Mouse (Mus musculus): ENCODE data around the gene Sbno2. TPM values are rescaled to one million over a fixed set of nuclear protein-coding genes. Genes with fewer than 3 reads are reported as not detected.

Gene Sbno2
- polyA plus RNA-seq, 1 experiment = 27.7 TPM

DNA sequence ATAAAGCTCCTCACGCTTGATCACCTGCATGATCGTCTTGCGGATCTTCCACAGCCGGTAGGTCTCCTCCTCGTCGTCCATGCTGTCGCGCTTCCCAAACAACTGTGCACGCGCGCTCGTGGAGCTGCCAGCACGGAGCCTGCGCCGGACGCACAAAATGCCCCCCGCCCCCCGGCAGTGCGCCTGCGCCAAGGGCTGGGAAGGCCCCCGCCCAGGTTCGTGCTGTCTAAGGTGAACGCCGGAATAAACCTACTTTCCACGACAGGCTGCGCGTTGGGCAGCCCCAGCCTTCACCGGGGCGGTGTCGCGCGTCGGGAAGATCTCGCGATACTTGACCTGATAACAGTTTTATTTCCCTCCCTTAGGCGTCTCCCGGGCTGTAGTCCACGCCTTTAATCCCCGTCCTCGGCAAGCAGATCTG, 65.8 kb downstream of the Sbno2 start, which contains the start of gene Polr2e:
TSS of gene Polr2e (minus strand) at position 237 of the 421 bp plus-strand sequence.
- Histone ChIP-seq H3K4me1 (ENCODE audit: control insufficient read depth, insufficient read depth, low read length) (peaks cover 6% of the 10 kb centered on the region; the same call in 1 of the 2 replicates), H3K27me3 (replicated peaks; ENCODE audit: control insufficient read depth, insufficient read depth, low read length) (no peaks in the 10 kb centered on the region), H3K36me3 (ENCODE audit: control insufficient read depth, insufficient read depth, low read length) (no peaks in the 10 kb centered on the region; the same call in 1 of the 2 replicates), H3K4me3 (ENCODE audit: insufficient read depth, low read depth, low read length) (peak within 1 kb of the TSS; percentile 73), H3K27ac (ENCODE audit: insufficient read depth, low read depth, low read length) (no peak within 1 kb of the TSS)
- peak; percentile 99 for DNase-seq
- WGBS = under 1% methylated on average over 40 of the region's 40 CpGs
- TF ChIP-seq CTCF (conservative IDR thresholded peaks at IDR 0.05; ENCODE audit: insufficient read depth, insufficient read length, low read depth, low read length) = no peak
- TF ChIP-seq POLR2A (IDR thresholded peaks at IDR 0.05; ENCODE audit: low read depth, low read length) = peak; percentile 57

DNA sequence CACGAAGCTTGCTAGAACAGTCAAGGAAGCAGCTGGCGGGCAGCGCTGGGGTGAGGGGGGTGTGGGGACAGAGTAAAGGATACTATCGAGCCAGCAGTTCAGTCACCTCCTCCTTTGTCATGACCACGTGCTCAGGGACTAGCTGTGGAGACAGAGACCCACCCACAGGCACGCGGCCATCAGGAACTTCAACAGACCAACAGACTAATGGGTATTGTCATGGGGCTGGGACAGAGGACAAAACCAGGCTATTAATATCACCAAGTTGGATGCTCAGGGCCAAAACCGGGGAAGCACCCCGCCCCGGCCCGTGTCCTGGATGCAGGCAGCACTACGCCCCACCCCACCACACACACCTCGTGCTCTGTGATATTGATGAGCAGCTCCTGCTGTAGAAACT, 68.5 kb downstream of the Sbno2 start:
- Histone ChIP-seq H3K27me3 (replicated peaks; ENCODE audit: control insufficient read depth, insufficient read depth, low read length) (no peaks in the 10 kb centered on the region), H3K36me3 (ENCODE audit: control insufficient read depth, insufficient read depth, low read length) (no peaks in the 10 kb centered on the region; the same call in 1 of the 2 replicates), H3K27ac (ENCODE audit: insufficient read depth, low read depth, low read length) (no peak overlapping the region), H3K4me1 (ENCODE audit: control insufficient read depth, insufficient read depth, low read length) (peaks cover 10% of the 10 kb centered on the region; the same call in 1 of the 2 replicates), H3K4me3 (ENCODE audit: insufficient read depth, low read depth, low read length) (no peak overlapping the region)
- WGBS = 80% methylated on average over 13 of the region's 13 CpGs
- TF ChIP-seq POLR2A (IDR thresholded peaks at IDR 0.05; ENCODE audit: low read depth, low read length) (no peak), CTCF (conservative IDR thresholded peaks at IDR 0.05; ENCODE audit: insufficient read depth, insufficient read length, low read depth, low read length) (no peak)
- peak; percentile 64 for DNase-seq

DNA sequence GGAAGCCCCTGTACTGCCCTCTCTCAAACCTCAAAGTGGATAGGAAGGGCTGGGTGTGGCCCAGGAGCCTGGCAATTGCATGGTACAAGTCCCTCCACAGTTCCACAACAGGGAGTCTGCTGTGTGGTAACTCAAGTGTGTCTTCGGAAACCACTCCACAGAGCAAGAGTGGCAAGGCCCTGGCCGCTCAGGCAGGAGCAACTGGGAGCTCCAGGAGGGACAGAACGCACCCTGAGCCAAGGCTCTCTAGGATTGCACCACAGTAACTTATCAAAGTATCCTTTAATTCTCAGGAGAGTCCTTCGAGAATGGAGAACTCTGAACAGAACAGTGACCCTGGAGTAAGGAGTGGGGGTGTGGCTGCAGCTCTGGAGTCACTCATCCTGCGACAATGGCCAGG, 69.7 kb downstream of the Sbno2 start:
- Histone ChIP-seq H3K27me3 (replicated peaks; ENCODE audit: control insufficient read depth, insufficient read depth, low read length) (no peaks in the 10 kb centered on the region), H3K4me1 (ENCODE audit: control insufficient read depth, insufficient read depth, low read length) (peaks cover 10% of the 10 kb centered on the region; the same call in 1 of the 2 replicates), H3K36me3 (ENCODE audit: control insufficient read depth, insufficient read depth, low read length) (no peaks in the 10 kb centered on the region; the same call in 1 of the 2 replicates), H3K4me3 (ENCODE audit: insufficient read depth, low read depth, low read length) (no peak overlapping the region), H3K27ac (ENCODE audit: insufficient read depth, low read depth, low read length) (no peak overlapping the region)
- WGBS = 84% methylated on average over 5 of the region's 5 CpGs
- TF ChIP-seq CTCF (conservative IDR thresholded peaks at IDR 0.05; ENCODE audit: insufficient read depth, insufficient read length, low read depth, low read length) (no peak), POLR2A (IDR thresholded peaks at IDR 0.05; ENCODE audit: low read depth, low read length) (no peak)
- DNase-seq = no peak

DNA sequence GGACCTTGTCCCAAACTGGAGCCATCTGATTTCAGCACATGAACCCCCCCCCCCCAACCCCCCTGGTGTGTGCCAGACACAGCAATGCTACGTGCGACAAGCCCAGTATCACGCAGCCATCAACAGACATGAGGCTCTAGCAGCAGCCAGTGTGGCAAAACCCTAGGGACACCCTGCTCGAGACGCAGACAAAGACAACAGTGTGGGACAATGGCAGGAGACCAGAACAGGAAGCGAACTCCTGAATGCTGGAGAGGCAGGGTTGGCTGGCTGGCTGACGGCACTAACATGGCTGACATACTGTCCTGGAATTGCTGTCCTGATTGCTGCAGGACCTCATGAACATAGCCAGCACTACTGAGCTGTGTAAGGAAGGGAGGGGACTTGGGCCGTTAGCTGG, 70.2 kb downstream of the Sbno2 start:
- Histone ChIP-seq H3K4me3 (ENCODE audit: insufficient read depth, low read depth, low read length) (no peak overlapping the region), H3K27me3 (replicated peaks; ENCODE audit: control insufficient read depth, insufficient read depth, low read length) (no peaks in the 10 kb centered on the region), H3K36me3 (ENCODE audit: control insufficient read depth, insufficient read depth, low read length) (no peaks in the 10 kb centered on the region; the same call in 1 of the 2 replicates), H3K4me1 (ENCODE audit: control insufficient read depth, insufficient read depth, low read length) (peaks cover 10% of the 10 kb centered on the region; the same call in 1 of the 2 replicates), H3K27ac (ENCODE audit: insufficient read depth, low read depth, low read length) (no peak overlapping the region)
- no peak for TF ChIP-seq CTCF (conservative IDR thresholded peaks at IDR 0.05; ENCODE audit: insufficient read depth, insufficient read length, low read depth, low read length)
- TF ChIP-seq POLR2A (IDR thresholded peaks at IDR 0.05; ENCODE audit: low read depth, low read length) = peak; percentile 5
- DNase-seq = peak; percentile 60
- 77% methylated on average over 8 of the region's 8 CpGs for WGBS

DNA sequence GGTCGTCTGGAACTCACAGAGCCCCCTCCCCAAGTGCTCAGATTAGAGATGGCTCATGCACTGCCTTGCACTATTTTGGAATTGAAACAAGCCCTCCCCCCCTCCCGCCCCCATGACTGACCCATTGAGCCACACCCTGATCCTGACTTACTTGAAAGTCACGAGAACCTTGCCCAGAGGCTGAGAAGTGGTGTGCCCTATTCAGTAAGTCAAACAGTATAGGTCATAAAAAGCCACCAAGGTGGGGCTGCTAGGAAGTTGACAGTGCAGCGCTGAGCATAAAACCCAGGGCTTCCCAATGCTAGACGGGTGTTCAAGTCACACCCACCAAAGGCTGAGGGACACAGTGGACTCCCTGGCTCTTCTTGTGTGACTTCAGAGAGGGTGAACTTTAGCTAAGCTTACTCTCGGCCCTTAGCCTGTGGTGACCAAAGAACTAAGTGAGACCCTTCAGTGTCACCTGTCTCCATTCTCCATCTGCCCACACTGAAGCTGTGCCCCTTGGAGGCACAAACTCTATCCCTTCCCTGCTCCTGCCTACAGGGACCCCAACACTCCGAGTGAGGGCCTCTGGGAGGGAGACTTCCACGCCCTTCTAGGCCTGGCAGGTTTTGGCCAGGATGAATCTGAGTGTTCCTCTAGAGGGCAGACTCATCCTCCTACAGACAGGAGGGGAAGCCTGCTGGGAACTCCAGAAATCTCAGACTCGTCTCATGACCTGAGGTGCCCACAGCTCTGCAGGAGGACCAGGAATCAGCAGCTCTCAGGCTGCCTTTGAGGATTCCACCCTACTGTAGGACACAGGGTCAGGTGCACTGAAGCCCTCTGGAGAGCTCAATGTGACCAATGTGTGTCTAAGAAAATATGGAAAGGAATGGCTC, 71.6 kb downstream of the Sbno2 start:
- peak; percentile 69 for DNase-seq
- 25% methylated on average over 9 of the region's 9 CpGs for WGBS
- TF ChIP-seq CTCF (conservative IDR thresholded peaks at IDR 0.05; ENCODE audit: insufficient read depth, insufficient read length, low read depth, low read length) = peak; percentile 71
- no peak for TF ChIP-seq POLR2A (IDR thresholded peaks at IDR 0.05; ENCODE audit: low read depth, low read length)
- Histone ChIP-seq H3K36me3 (ENCODE audit: control insufficient read depth, insufficient read depth, low read length) (no peaks in the 10 kb centered on the region; the same call in 1 of the 2 replicates), H3K4me1 (ENCODE audit: control insufficient read depth, insufficient read depth, low read length) (peaks cover 10% of the 10 kb centered on the region; the same call in 1 of the 2 replicates), H3K27me3 (replicated peaks; ENCODE audit: control insufficient read depth, insufficient read depth, low read length) (no peaks in the 10 kb centered on the region), H3K27ac (ENCODE audit: insufficient read depth, low read depth, low read length) (peak overlapping the region; percentile 31; the same call in 1 of the 2 replicates), H3K4me3 (ENCODE audit: insufficient read depth, low read depth, low read length) (no peak overlapping the region)

DNA sequence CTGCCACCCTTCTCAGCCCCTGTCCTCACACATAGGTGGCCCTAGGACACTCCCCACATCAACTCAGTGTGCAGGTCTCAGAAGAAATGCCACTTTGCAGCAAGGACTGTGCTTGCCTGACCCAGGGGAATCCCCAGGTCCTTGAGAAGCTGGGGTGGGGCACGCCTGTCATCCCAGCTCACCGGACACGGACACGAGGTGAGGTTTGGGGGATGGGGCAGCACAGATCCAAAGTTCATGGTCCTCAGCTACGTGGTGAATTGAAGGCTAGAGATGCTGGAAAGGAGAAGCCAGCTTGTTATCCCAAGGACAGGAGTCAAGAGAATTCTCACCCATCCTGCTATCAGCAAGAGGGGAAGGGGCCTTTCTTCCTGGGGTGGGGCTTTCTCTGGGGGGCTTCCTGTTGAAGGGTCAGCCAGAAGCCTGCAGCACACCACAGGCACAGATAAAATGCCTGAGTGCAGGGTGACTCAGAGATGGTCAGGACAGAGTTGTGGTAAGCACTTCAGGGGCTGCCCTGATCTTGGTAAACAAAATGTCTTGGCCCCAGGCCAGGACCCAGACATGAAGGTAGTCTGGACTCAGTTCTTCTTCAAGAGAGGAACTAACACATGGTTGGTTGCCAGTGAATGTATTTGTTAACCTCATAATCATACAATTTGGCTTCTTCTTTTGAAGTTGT, 72.4 kb downstream of the Sbno2 start:
- H3K27me3 ChIP-seq (replicated peaks; ENCODE audit: control insufficient read depth, insufficient read depth, low read length) = no peaks in the 10 kb centered on the region
- no peaks in the 10 kb centered on the region; the same call in 1 of the 2 replicates for H3K36me3 ChIP-seq (ENCODE audit: control insufficient read depth, insufficient read depth, low read length)
- H3K27ac ChIP-seq (ENCODE audit: insufficient read depth, low read depth, low read length) = peak overlapping the region; percentile 16; the same call in 1 of the 2 replicates
- peaks cover 4% of the 10 kb centered on the region; the same call in 1 of the 2 replicates for H3K4me1 ChIP-seq (ENCODE audit: control insufficient read depth, insufficient read depth, low read length)
- no peak overlapping the region for H3K4me3 ChIP-seq (ENCODE audit: insufficient read depth, low read depth, low read length)
- peak; percentile 73 for DNase-seq
- 23% methylated on average over 5 of the region's 5 CpGs for WGBS
- TF ChIP-seq CTCF (conservative IDR thresholded peaks at IDR 0.05; ENCODE audit: insufficient read depth, insufficient read length, low read depth, low read length) (no peak), POLR2A (IDR thresholded peaks at IDR 0.05; ENCODE audit: low read depth, low read length) (no peak)

Measured in kidney, adult 2 months (tissue).